Mouse (Mus musculus) CD4-positive, CD25-positive, alpha-beta regulatory T cell, adult 4 months (primary cell): Measurements from ENCODE around the gene Aldoc. TPM values are rescaled to one million over a fixed set of nuclear protein-coding genes. Genes with fewer than 3 reads are reported as not detected.

Source experiments
- ATAC-seq: one replicate; pipeline ENCODE4 v1.8.0; 2017
- polyA plus RNA-seq, 2 experiments: library from polyadenylated mRNA; unstranded; fragments of 100-300 nt; shearing (Covaris generic); gene quantifications; one replicate each; pipeline ENCODE4 v1.2.1; 2017

The Aldoc gene
- polyA plus RNA-seq, 2 experiments from 2014 or later = 10.9 to 14.9 TPM

DNA sequence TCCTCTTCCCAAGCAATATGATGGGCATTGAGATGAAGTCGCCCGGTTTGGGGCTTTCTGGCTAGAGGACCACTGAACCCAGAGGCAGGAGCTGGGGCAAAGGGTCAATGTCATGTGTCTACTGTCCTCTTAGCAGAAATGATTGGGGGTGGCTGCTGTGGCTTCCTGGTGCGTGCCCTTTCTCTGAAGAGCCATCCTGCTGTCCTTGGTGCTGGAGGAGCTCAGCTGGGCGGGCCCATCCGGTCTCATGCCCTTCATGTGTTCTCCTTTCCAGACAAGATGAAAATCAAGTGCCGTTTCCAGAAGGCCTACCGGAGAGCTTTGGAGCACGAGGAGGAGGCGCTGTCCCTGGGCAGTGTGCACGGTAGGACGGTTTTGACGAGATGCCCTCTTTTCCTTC is 9.9 kb downstream of the Aldoc start:
- ATAC-seq = no peak

DNA sequence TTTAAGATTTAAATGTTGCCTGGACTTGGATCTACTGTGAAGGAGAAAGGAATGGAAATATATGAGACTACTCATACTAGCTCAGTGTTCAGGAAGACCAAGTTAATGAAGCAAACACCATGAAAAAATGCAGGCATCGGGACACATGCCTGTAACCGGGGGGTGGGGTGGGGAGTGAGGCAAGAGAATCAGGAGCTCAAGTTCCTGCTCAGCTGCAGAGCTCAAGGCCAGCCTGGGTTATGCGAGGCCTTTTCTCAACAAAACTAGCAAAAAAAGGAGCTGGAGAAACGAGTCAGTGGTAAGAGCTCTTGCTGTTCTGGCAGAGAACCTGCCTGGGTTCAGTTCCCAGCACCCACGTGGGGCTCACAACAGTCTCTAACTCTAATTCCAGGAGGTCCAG is 11.2 kb downstream of the Aldoc start:
- ATAC-seq = no peak

DNA sequence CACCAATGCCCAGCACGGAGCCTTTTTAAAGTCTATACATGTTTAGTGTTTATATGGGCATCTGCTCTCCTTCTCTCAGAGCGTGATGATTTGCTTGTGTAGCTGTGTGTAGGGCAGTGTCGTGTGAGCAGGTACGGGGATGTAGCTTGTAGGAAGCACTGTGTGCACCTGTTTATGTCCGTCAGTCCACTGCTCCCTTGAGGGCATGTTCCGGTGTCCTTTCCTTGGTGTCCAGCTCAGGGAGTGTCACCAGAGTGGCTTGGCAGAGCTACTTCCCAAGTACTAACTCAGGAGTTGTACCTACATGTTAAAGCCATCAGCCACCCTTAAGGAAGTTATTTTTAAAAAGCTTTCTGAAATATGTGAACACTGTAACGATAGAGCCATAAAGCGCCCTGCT is 14.3 kb downstream of the Aldoc start:
- no peak for ATAC-seq

DNA sequence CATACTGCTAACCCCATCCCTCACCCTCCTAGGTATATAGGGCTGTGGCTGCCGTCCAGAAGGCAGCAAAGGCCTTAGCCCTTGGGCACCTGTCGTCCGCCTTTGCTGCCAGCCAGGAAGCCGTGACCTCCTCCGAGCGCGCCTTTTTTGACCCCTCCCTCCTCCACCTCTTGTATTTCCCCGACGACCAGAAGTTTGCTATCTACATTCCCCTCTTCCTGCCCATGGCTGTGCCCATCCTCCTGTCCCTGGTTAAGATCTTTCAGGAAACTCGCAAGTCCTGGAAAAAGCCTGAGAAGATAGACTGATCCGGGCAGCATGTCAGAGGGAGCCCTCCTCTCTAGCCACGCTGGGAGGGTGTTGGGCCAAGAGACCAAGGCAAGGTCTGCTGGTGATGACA is 18.9 kb downstream of the Aldoc start:
- ATAC-seq = no peak

DNA sequence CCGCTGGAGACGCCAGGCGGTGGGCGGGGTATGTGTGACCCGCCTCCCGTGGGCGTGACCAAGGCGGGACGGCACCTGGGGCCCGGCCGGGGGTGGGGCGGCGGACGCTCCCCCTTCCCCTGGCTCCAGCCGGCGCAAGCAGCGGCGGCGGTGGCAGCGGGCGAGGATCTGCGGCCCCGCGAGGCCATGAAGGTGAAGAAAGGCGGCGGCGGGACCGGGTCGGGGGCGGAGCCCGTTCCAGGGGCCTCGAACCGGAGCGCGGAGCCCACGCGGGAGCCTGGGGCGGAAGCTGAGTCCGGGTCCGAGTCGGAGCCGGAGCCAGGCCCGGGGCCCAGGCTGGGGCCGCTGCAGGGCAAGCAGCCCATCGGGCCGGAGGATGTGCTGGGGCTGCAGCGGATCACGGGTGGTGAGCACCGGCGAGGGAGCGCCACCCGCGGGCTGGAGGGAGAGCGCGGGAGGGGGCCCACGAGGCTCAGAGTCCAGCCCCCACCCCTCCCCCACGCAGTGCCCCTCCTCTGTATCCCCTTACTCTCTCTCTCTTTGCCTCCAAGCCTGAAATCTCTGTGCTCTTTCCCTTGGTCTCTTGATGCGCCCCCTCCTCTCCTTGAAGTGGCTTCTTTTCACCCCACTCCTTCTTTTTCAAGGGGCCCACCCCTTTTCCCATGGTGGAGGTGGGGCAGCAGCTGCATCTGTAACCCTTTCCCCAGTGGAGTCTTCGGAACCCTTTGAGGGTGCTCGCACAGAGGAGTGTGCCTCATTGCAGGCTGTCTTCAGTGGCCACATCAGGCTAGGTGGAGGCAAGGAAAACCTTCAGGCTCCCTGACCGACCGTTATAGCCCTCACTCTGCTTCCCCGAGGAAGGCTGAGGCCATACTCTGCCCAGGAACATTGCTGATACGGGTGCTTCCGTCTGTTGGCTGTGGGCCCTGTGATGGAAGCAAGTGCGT is 20.9 kb downstream of the Aldoc start, which contains the start of gene Unc119:
Gene Unc119 (plus strand): TSS at position 102 of the 947 bp plus-strand sequence.
- peak; percentile 53 for ATAC-seq

DNA sequence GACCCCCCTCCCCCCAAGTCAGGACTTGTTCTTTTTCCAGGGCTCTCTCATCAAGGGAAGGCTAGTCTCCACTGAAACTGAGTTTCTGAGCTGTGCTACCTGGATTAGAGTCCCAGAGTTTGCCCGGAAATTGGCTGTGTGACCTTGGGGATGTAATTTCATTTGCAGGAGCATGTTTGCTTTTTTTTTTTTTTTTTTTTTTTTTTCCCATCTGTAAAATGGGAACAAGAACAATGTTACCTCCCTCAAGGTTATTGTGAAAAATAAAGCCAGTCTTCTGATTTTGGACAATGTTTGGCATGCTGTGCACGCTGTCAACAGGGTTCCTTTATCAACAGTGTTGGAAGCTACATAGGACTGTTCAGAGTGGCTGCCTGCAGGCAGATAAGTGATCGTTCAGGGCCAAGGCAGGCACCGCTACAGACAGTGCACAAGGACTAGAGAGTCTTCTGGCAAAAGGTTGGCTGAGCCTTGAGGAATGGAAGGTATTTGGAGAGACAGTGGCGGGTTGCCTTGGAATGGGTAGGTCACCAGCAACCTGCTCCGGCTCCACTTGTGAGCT is 21.6 kb downstream of the Aldoc start:
- no peak for ATAC-seq

DNA sequence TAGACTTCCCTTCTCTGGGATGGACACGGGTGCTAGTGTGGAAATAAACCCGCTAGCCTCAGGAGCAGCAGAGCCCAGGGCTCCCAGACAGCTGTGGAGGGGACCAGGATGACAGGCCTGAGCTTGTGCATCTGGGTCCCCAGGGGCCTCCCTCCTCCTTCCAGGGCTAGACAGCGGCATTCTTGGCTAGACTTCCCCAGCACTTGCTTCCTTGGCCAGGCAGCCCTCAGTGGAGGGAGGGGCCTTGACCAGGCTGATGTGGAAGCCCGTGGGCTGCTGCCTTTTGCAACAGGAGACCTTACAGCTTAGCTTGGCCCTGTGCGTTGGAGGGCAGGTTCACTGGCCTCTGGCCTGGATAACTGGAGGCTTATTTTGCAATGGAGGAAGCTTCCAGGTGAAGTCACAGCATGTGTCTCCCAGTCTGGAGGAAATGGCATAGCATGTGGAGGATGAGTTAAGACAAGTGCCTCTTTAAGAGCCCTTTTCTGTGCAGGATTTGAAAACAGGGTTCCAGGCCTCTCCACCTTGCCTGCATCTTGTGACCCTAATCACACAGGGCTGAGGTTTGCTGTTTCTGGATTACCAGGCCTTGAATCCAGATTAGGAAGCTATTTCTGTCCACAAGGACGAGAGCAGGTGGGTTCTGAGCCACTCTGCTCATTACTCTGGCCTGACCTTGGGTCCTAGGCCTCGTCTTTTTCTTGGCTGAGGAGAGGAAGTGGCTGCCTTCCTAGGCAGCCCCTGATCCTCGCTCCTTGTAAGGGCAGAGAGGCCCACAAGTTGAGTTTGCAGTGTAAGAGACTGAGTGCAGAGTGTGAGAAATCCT is 22.3 kb downstream of the Aldoc start:
- peak; percentile 31 for ATAC-seq

DNA sequence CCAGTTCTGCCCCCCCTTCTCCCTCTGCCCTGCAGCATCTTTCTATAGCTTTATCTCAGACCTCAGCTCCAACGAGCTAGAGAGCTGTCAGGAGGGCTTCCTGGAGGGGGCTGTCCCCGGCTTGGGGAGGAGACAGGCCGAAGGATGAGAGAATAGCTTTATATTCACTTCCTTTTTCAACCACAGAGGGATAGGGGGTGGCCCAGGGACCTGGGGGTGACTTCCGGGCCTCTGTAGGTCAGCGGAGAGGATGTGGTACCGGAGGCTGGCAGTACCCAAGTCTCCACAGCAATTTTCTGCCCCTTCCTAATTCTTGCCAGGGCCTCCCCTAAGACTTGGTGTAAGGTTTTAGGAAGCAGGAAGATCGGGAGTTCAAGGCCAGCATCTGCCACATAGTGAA is 23.0 kb downstream of the Aldoc start:
- peak; percentile 88 for ATAC-seq

DNA sequence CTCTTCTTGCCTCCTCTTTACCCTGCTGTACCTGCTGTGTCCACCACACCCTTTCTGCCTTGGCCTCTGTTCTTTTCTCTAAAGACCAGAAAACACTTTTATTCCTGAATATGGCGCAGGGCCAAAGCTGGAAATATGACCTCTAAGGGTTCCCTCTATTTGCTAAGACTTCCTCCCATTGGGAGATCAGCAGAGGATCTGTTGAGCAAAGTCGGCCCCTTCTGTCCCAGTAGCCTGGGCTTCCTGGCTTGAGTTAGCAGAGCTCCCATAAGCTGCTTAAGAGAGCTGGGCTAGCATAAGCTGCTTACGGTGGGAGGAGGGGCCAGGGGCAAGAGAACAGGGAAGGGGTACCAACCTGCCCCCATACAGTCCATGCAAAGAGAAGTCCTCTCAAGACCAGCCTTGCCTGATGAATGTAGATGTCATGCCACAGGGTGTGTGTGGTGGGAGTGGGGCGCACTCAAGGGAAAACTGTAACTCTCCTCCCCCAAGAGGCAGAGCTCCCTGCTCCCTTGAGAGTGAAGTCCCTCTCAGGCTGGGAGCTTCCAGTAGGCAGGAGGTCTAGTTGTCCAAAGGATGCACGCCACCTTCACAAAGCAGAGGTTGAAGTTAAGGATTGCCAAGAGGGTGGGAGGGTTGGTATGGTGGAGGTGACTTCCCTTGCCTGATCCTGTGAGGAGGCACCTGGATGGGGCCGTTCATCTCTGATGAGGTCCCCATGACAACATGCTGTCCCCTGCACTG is 23.7 kb downstream of the Aldoc start:
- ATAC-seq = no peak

DNA sequence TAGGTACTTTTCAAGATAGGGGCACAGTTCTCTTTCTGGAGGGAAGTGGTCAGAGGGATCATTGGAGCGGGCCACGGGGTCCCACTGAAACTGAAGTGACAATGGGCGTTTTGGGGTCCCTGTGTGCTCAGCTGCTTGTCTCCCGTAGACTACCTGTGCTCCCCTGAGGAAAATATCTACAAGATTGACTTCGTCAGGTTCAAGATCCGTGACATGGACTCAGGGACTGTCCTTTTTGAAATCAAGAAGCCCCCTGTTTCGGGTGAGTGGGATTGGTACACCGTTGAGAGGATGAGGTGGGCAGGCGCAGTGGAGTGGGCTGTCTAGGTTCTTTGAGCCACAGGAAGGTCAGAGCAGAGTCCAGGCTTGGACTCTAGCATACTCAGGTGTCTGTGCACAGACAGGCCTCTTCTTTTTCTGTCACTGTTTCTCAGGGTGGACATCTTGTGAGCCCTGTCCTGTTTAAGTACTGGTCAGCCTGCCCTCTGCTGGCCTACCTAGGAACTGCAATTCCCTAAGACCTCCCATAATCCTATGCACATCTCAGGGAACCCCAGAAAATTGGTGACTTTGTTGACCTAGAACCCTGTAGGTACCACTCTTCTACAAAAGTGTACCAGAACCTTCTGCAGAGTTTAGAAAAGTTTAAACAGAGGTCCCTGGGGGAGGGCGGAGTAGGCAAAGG is 24.4 kb downstream of the Aldoc start:
- ATAC-seq = no peak

DNA sequence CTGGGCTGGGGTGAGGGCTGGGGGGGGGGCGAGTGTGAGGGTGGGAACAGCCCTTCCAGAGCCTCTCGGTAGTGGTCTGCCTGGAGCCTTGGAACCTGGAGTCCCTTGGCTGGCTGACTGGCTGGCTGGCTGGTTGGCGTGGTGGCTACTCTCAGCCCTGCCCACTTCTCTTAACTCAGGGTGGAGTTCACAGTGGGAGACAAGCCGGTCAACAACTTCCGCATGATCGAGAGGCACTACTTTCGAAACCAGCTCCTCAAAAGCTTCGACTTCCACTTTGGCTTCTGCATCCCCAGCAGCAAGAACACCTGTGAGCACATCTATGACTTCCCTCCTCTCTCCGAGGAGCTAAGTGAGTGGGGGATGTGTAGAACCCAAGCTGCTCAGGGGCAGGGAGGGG is 25.1 kb downstream of the Aldoc start:
- ATAC-seq = no peak

DNA sequence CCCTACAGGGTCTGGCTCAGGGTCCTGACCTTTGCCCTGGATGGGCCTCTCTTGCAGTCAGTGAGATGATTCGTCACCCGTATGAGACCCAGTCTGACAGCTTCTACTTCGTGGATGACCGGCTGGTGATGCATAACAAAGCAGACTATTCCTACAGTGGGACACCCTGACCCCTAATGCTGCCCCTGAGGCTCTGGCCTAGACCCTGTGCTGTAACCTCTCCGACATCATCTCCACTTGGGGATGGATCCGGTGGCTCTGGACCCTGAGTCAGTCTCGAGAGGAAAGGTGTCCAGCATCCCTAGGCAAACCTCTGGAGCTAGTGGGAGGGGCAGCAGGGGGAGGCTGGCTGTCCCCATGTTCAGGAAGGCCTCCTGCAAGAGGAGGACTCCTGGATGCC is 25.7 kb downstream of the Aldoc start:
- ATAC-seq = no peak

DNA sequence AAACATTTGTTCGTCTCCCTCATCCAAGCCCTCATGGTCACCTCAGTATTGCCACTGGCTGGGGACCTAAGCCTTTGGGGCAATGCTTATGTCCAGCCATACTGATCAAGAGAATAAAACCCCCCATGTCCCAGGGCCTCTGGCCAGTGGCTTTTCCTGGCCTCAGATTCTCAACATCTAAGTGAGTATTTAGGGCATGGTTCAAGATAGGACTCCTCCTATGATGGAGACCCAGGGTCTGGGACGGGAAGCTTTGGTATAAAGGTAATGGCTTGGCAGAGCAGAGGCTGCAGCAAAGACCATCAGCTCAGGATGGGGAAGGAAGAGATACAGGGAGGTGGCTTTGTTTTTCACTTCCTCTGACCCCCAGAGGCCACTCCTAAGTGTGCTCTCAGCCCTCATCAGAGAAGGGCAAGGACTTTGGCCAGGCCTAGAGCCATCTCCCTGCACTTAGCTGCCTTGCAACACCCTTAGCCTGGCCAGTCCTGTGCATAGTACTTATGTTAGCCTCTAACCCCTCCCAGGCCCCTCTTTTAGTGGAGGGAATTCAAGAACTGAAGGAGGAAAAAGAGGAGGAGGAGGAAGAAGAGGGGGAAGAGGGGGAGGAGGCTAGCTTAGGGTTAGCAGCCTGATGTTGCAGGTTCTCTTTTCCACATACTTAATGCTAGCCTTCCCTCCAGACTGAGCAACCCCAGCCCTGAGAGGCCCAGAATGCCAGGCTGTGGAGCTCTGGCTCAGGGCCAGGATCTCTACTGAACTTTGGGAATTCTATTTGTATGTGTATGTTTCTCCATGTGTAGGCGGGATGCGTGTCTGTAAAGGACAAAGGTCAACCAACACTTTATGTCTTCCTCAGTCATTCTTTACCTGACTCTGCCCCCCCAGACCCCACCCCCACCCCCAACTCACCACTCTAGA is 26.9 kb downstream of the Aldoc start:
- ATAC-seq = no peak

DNA sequence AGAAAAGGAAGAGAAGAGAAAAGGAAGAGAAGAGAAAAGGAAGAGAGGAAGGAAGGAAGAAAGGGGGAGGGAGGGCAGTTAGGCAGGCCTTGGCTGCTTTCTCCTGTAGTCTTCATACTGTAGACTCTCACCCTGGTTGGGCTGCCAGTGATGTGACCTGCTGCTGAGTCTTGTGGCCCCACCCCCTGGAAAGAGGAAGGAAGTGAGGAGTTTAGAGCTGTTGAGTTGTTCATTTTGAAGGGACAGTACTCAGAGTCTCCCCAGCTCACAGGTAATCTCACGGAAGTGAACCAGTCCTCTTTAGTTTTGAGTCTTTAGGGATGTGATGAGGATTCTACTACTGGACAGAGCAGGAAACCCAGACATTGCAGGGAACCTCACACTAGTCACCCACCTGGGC is 30.3 kb downstream of the Aldoc start:
- no peak for ATAC-seq

DNA sequence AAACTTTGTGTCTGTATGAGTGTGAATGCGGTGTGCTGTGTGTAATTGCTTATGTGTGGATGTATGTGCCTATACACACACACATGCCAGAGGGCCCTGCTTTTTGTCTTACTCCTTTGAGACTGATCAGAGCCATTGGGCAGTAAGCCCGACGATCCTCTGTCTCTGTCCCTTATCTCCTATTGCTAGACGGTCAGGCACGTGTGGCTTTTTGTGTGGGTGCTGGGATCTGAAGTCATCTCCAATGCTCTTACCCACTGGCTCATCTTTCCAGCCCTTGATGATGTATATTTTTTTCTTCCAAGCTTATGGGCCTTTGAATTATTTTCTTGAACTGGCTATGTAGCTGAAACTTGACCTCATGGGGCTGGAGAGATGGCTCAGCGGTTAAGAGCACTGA is 32.1 kb downstream of the Aldoc start:
- no peak for ATAC-seq

DNA sequence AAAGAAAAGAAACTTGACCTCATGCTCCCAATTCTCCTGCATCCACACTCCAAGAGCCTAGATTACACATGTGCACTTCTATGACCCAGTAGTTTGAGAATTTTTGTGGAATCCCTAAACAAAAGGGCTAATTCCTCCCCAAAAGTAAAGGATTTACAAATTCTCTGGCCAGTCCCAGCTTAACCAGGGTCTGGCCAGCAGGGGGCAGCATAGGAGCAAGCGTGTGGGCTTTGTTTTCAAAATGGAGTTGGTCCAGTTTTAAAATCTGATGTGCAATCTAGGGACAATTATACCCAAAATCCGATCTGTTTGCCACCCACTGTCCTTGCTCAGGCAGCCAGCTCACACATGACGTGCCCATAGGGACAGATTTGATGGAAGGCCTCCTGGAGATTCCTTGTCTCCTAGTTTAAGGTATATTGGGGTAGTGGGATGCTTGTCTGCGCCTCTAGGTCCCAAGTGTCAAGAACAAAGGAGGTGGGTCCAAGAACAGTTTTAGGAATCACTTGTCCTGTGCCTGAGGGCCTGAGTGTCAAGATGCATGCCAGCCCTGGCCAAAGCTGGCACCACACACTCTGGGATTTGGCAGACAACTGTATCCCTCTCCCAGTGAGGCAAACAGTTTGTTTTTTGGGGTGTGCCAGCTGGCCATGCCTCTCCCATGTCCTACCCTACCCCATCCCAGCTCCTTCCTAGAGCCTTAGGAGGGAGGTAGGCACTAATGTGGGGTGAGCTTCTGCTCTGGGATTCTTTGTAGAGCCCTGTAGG is 32.9 kb downstream of the Aldoc start:
- no peak for ATAC-seq

DNA sequence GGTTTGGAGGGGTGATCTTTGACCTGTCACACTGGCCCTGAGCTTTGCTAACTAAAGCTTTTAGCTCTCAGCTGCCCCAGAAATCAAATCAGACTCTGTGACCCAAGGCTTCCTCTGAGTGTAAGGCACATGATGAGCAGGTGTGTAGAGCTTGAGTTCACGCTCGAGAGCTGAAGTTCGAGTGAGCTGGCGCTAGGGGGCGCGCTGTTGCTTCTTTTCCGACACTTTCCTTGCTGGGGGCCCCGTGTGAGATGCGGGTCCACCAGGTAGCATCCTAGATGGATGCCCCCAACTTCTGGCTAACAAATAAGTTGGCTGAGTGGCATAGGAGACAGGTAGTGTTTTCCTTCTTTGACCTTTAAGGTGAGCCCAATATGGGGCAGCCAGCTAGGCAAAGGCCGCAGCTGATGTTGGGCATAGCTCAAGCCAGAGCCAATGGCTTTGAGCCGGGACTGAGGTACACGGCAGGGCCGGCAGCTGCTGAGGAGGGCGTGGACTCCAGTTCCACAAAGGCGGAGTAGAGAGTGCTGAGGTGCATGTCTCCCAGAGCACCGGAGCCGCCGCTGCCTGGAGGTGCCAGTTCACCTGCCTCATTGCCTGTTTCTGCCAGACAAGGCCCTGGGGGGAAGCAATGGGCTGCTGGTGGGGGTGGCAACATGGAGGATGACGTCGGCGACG is 35.7 kb downstream of the Aldoc start:
- no peak for ATAC-seq

DNA sequence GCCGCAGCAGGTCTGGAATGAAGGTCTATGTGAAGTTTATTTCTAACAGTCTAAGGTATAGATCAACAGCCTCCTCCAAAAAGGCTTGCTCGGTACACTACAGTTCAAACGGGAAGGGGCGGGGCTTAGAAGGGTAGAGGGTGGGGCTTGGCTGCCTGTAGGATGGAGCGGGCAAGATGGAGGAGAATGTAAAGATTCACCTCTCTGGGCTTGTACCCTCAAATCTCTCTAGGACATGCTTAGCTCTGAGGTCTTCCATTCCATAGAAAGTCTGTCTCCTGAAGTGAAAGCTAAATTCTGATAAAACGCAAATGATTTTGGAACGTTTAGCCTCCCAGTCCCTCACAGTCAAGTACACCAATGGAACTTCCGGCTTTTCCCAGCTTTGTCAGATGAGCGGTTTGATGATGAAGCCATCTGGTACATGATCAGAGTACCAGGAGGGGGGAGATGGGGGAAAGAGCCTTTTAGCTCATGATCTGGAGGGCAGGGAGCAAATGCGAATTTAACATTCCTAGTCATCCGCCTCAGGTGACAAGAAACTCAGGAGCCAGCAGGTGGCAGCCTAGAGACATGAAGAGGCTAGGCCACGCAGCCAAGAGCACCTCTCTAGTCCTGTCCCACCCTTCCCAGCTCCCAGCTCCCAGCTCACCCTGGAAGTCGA is 37.5 kb downstream of the Aldoc start:
- peak; percentile 97 for ATAC-seq

DNA sequence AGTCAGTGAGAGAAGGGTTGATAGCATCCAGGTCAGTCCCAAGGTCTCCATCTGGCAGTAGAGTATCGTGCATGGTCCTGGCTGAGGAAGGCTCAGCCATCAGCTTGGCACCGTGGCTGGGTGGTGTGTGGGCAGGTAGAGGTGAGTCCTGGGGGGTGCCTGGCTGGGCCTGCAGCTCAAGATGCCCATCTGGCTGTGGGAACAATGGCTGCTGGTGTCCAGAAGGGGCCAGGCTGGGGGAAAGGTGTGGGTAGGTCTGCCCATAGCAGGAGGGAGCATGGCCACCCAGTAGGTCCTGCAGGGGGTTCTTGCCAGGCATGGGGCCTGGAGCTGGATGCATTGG is 38.0 kb downstream of the Aldoc start:
- ATAC-seq = no peak
